Mouse (Mus musculus): ENCODE results near the gene March9. TPM values are rescaled to one million over a fixed set of nuclear protein-coding genes. Genes with fewer than 3 reads are reported as not detected.

March9 gene
- total RNA-seq, 2 experiments from 2014 or later, result 9.3 to 9.7 TPM

DNA sequence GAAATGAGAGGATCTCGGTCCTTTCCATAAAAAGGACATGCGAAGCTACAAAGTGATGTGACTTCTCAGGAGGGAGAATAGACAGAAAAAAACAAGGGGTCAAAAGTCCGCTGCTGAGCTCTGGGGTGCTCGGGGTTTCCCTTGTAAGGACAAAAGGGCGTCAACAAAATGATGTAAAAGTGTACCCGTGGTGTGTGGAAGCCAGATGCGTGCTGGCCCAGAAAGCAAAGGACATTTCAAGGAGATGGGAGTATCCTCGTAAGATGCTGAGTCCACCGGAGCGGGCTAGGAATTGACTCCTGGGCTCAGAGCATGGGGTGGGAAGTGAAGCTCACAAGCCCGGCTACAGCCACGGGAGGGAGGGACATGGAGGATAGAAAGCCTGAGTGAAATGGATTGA, 22.3 kb downstream of the March9 start:
- DNase-seq, result no peak

DNA sequence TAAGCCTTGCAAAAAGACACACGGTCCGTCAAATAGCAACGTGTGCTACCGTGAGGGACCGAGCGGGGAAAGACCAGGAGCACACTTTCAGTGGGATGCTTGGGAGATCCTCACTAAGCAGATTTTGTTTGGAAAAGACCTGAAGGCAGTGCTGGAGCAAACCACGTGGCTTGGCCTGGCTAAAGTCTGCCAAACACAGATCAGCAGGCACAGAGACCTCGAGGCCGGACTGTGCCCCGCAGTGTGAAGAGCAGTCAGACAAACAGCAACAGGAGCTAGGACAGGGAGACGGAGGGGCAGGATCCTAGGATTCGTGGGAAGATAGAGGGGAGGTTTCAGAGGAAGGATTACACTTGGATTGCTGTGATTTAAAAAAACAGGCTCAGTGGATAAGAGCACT, 23.7 kb downstream of the March9 start:
- no peak for DNase-seq

DNA sequence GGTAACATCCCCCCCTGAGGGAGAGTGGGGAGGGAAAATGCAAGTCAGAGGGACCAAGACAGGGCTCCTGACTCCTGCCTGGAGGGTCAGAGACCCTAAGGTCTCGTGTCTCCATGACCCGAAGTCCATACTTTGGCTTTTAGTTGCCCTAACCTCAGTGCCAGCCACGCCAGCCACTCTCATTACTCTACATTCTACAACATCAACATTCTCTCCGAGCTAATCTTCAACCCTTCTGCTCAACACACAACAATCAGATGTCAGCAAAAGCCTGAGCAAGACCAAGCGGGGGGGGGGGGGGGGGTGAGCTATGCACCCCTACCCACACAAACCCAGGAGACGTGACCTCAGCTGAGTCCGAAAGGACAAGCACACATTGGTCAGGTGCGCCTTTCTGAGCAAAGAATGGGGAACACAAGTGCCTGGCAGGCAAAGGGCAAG, 26.7 kb downstream of the March9 start:
- DNase-seq, result no peak

DNA sequence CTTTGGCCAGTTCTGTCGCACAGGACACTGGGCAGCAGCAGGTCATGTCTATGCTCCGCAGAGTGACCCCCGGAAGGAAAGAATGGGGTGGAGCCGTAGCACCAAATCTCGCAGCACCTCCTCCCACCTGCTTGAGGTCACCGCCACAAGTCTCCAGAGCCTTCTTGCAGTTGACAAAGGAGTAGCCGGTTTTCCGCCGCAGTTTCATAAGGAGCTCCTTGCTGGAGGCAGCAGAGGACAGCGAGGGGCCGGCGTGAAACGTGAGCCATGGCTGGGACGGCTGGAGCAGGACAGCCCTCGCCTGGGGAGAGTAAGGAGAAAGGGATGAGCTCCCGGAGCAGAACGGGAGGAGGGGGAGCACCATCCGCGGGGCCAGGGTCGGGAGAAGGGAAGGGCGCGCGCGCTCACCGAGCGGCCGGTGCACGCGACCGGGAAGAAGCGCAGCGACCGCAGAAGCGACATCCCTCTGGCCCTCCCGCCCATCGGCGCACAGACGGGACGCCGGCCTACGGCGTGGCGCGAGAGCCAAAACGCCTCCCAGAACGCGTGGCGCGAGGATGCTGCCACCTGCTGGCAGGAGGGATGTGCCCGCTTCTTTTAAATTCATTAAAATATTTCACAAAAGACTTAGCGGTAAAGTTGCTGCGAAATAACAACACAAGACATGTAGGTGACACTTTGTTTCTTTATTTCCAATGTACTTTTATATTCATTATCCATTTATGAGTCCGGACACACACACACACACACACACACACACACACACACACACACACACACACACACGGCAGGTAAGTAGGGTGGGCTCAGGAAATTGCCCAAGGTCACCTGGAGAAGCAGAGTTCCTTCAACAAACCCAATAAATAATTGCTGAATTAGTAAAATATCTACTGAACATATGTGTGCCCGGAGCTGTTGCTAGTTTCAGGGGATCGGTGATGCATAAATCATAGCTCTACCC, 29.4 kb downstream of the March9 start, which contains the start of gene Tsfm:
Tsfm (minus strand) TSS at position 505 of the 961 bp plus-strand sequence.
- peak; percentile 95 to 96 for DNase-seq

DNA sequence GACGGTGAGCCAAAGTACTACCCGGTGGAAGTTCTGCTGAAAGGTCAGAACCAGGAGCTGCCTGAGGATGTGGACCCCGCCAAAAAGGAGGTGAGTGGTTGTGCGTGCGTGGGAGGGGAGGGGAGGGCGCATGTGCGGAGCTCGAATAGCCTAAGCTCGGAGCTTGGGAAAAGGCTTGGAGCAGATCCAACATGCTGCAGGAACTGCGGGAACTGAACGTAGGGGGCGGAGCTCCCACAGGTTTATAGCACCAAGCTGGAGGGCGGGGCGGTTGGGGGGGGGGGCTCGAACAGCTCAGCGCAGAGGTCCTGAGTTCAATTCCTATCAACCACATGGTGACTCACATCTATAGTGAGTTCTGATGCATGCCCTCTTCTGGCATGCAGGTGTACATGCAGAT, 41.6 kb downstream of the March9 start:
- DNase-seq, result no peak

DNA sequence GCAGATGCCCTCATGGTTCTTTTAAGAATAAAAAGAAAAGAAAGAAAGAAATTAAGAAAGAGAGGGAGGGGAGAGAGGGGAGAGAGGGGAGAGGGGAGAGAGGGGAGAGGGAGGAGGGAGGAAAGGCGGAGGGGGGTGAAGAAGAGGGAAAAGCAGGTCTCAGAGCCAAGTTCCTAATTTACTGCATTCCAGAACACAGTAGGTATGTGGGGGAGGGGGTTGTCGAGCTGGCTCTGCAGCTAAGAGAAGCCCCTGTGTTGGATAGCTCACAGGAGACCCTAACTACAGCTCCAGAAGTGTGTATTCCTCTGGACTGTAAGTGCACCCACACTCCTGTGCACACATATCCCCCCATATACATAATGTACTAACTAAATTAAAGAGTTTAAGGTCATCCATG, 42.9 kb downstream of the March9 start:
- DNase-seq, result no peak

DNA sequence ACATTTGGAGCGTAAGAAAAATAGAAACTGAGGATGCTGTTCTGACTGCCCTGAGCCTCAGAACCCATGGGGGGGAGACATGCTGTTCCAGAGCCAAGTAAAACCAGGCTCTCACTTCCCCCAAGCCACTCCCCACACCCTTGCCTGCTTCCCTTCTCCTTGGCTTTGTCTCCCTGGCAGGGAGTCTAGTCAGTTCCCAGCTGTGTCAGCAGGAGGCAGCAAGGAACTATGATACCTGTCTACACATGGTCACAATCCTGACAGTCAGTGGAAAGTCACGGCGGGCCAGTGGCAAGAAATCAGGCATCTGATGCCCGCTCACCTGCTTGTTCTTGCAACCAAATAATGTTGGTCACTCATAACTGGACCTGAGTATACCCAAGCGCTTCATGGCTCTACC, 43.5 kb downstream of the March9 start:
- no peak for DNase-seq

Other genes starting within 250 kb of the March9 start
- gene Atp23, start 158.8 kb downstream of the March9 start, total RNA-seq (2021), result 1 to 10 TPM; 5.1 to 9.3 TPM
- 100 to 1,000 TPM; 102 to 158 TPM for gene Ctdsp2, start 81.5 kb downstream of the March9 start, total RNA-seq (2021)
- 1 to 10 TPM; 2.7 to 4.5 TPM for gene Avil, start 59.5 kb downstream of the March9 start, total RNA-seq (2021)
- gene Tsfm, start 29.3 kb downstream of the March9 start, total RNA-seq (2021), result 10 to 100 TPM; 64.4 to 71.3 TPM
- gene Mettl1, start 18.8 kb downstream of the March9 start, total RNA-seq (2021), result 10 to 100 TPM; 20.1 to 21.4 TPM
- gene Eef1akmt3, start 18.7 kb downstream of the March9 start, total RNA-seq (2021), result under 1 TPM; 0.30 to 0.53 TPM
- gene Cyp27b1, start 11.9 kb downstream of the March9 start, total RNA-seq (2021), result under 1 TPM; 0.26 to 0.76 TPM
- 100 to 1,000 TPM; 213 to 225 TPM for gene Cdk4, start 3.4 kb upstream of the March9 start, total RNA-seq (2021)
- 100 to 1,000 TPM; 106 to 118 TPM for gene Tspan31, start 10.1 kb upstream of the March9 start, total RNA-seq (2021)
- 1 to 10 TPM; 2.2 to 3.4 TPM for gene Agap2, start 15.1 kb upstream of the March9 start, total RNA-seq (2021)
- 100 to 1,000 TPM; 120 to 138 TPM for gene Os9, start 60.9 kb upstream of the March9 start, total RNA-seq (2021)
- 1 to 10 TPM; 6.3 to 6.8 TPM for gene B4galnt1, start 105.0 kb upstream of the March9 start, total RNA-seq (2021)
- gene Slc26a10, start 120.5 kb upstream of the March9 start, total RNA-seq (2021), result 1 to 10 TPM in 1 of 2 experiments, under 1 TPM in 1; 0.89 to 1.1 TPM
- 10 to 100 TPM; 19.0 to 21.6 TPM for gene Arhgef25, start 129.9 kb upstream of the March9 start, total RNA-seq (2021)
- 10 to 100 TPM; 52.4 to 71.7 TPM for gene Dtx3, start 135.5 kb upstream of the March9 start, total RNA-seq (2021)
- gene Pip4k2c, start 151.4 kb upstream of the March9 start, total RNA-seq (2021), result 10 to 100 TPM; 39.2 to 48.1 TPM
- gene Kif5a, start 203.2 kb upstream of the March9 start, total RNA-seq (2021), result 1 to 10 TPM; 6.3 to 7.5 TPM
- 100 to 1,000 TPM; 148 to 190 TPM for gene Dctn2, start 206.2 kb upstream of the March9 start, total RNA-seq (2021)
- 10 to 100 TPM; 42.0 to 45.2 TPM for gene Mbd6, start 228.8 kb upstream of the March9 start, total RNA-seq (2021)